Mouse (Mus musculus) hindbrain, postnatal 0 days (tissue): Measurements from ENCODE around the gene Gnpnat1. TPM values are rescaled to one million over a fixed set of nuclear protein-coding genes. Genes with fewer than 3 reads are reported as not detected.
"Not testable (repeated sequence)": the region's sequence is repeated elsewhere in the genome, so short reads cannot be mapped to it uniquely, and the experiment has no call there.

Experiments
- ATAC-seq: fragments of 200-750 bp; cut with Nextera tagmentation; 2 replicates; pipeline ENCODE4 v1.8.0; 2017; ENCODE audit warnings: mild to moderate bottlenecking, moderate TSS enrichment, moderate library complexity
- DNase-seq: peaks from one replicate; pipeline ENCODE4 v3.0.0-alpha.2; 2015; ENCODE audit warnings: low spot score
- H3K27ac ChIP-seq: fragments of 300-500 bp; sonication (generic); 2 replicates; pipeline ENCODE4 v1.5.1; 2014; ENCODE audit warnings: mild to moderate bottlenecking
- H3K27me3 ChIP-seq: fragments of 300-500 bp; sonication (generic); 2 replicates; pipeline ENCODE4 v1.6.1; 2014; ENCODE audit warnings: low read length, mixed read lengths; ENCODE audit not compliant: insufficient read depth
- H3K36me3 ChIP-seq: fragments of 300-500 bp; sonication (generic); 2 replicates; pipeline ENCODE4 v1.6.1; 2014; ENCODE audit warnings: low read length, mixed read lengths; ENCODE audit not compliant: insufficient read depth
- H3K4me1 ChIP-seq: fragments of 300-500 bp; sonication (generic); 2 replicates; pipeline ENCODE4 v1.6.1; 2014; ENCODE audit warnings: antibody characterized with exemption, low read length, mixed read lengths; ENCODE audit not compliant: insufficient read depth
- H3K4me2 ChIP-seq: fragments of 300-500 bp; sonication (generic); 2 replicates; pipeline ENCODE4 v1.6.1; 2014; ENCODE audit warnings: low read depth, mild to moderate bottlenecking, low read length, moderate library complexity, mixed read lengths
- H3K4me3 ChIP-seq: fragments of 300-500 bp; sonication (generic); 2 replicates; pipeline ENCODE4 v1.5.1; 2014; ENCODE audit warnings: low read length
- H3K9ac ChIP-seq: fragments of 300-500 bp; sonication (generic); replicated peaks from 2 replicates; pipeline ENCODE4 v1.6.1; 2014; ENCODE audit warnings: mild to moderate bottlenecking, low read length, moderate library complexity, mixed read lengths
- H3K9me3 ChIP-seq: fragments of 300-500 bp; sonication (generic); 2 replicates; pipeline ENCODE4 v1.6.1; 2016; ENCODE audit warnings: low read length, mixed read lengths
- CTCF ChIP-seq: IDR thresholded peaks from 2 replicates; pipeline ENCODE4 v1.5.1; 2016; ENCODE audit warnings: antibody characterized with exemption, control low read depth, low read depth
- WGBS: fragments of 180-500 bp; shearing (Covaris S2); extraction: QIAGEN DNeasy Blood & Tissue Kit; methylation state at CpG from one replicate; pipeline ENCODE4 v1.1.7; 2014; 5-methylcytosine and 5-hydroxymethylcytosine counted together
- polyA plus RNA-seq: library from polyadenylated mRNA; unstranded; fragments of >200 nt; fragmentation: Nextera tagmentation; extraction: Ambion mirVana; gene quantifications from 2 replicates; pipeline ENCODE4 v1.2.1, GENCODE M21; 2015
- total RNA-seq: library from RNA; depleted of rRNA; stranded (reverse); fragments of >200 nt; gene quantifications from 2 replicates; pipeline ENCODE4 v1.2.3, GENCODE M21; 2014; rRNA removed

The Gnpnat1 gene
- total RNA-seq (12.7 and 13.9 TPM in 2 replicates), polyA plus RNA-seq (21.1 and 21.5 TPM in 2 replicates)

GRCm38 (mm10) chr14:45404813-45405212 lies at the start of gene Gnpnat1:
Gene Gnpnat1 (minus strand): TSS chr14:45404913.
- not testable (repeated sequence) for H3K4me2 ChIP-seq, H3K27me3 ChIP-seq, ATAC-seq, H3K27ac ChIP-seq, H3K9me3 ChIP-seq, DNase-seq, H3K36me3 ChIP-seq, H3K4me3 ChIP-seq, H3K9ac ChIP-seq, H3K4me1 ChIP-seq
- 84% methylated on average over 2 of the region's 3 CpGs for WGBS

GRCm38 (mm10) chr14:45453538-45454233 lies 49.0 kb upstream of the Gnpnat1 start:
- Histone ChIP-seq H3K9ac (no peak overlapping the region), H3K4me3 (no peak overlapping the region), H3K27ac (peak overlapping the region; percentile 20; the same call in 1 of the 2 replicates), H3K4me1 (peaks cover 7% of the 10 kb centered on the region; the same call in 1 of the 2 replicates), H3K27me3 (no peaks in the 10 kb centered on the region), H3K36me3 (peaks cover 4% of the 10 kb centered on the region; the same call in 1 of the 2 replicates), H3K4me2 (no peak overlapping the region), H3K9me3 (no peaks in the 10 kb centered on the region)
- TF ChIP-seq CTCF = no peak
- no peak for DNase-seq
- 76% methylated on average over 5 of the region's 5 CpGs for WGBS
- ATAC-seq = no peak; the same call in 1 of the 2 replicates

- H3K4me2 ChIP-seq = no peak overlapping the region
- peaks cover 7% of the 10 kb centered on the region; the same call in 1 of the 2 replicates for H3K4me1 ChIP-seq
- DNase-seq (no peak), ATAC-seq (no peak)
- no peaks in the 10 kb centered on the region for H3K27me3 ChIP-seq
- H3K36me3 ChIP-seq = no peaks in the 10 kb centered on the region
- no peak overlapping the region for H3K4me3 ChIP-seq
- WGBS = 33% methylated on average over 11 of the region's 11 CpGs
- H3K27ac ChIP-seq = 0 out of 2 replicates have a peak overlapping the region, but pooled peaks have one; percentile 20
- no peak for TF ChIP-seq CTCF
- no peaks in the 10 kb centered on the region for H3K9me3 ChIP-seq
- no peak overlapping the region for H3K9ac ChIP-seq
These were observed 48.3 kb upstream of the Gnpnat1 start for GRCm38 (mm10) chr14:45452861-45453512.

- no peak for DNase-seq
These were observed 47.4 kb upstream of the Gnpnat1 start for GRCm38 (mm10) chr14:45452148-45452547.

GRCm38 (mm10) chr14:45451090-45451489 lies 46.4 kb upstream of the Gnpnat1 start:
- H3K27me3 ChIP-seq = no peaks in the 10 kb centered on the region
- no peak overlapping the region for H3K4me3 ChIP-seq
- ATAC-seq = no peak
- no peaks in the 10 kb centered on the region for H3K9me3 ChIP-seq
- no peak for TF ChIP-seq CTCF
- WGBS = 45% methylated on average over 2 of the region's 2 CpGs
- no peak overlapping the region for H3K4me2 ChIP-seq
- H3K27ac ChIP-seq = no peak overlapping the region
- H3K9ac ChIP-seq = no peak overlapping the region
- no peaks in the 10 kb centered on the region for H3K36me3 ChIP-seq
- DNase-seq = no peak
- peaks cover 3% of the 10 kb centered on the region; the same call in 1 of the 2 replicates for H3K4me1 ChIP-seq

More at GRCm38 (mm10) chr14:45452148-45452547, 47.4 kb upstream of the Gnpnat1 start:
- no peak overlapping the region for H3K4me2 ChIP-seq
- no peak overlapping the region for H3K27ac ChIP-seq
- H3K4me3 ChIP-seq = no peak overlapping the region
- no peak for TF ChIP-seq CTCF
- peaks cover 7% of the 10 kb centered on the region; the same call in 1 of the 2 replicates for H3K4me1 ChIP-seq
- no peak overlapping the region for H3K9ac ChIP-seq
- no peaks in the 10 kb centered on the region for H3K36me3 ChIP-seq
- H3K27me3 ChIP-seq = no peaks in the 10 kb centered on the region
- no peaks in the 10 kb centered on the region for H3K9me3 ChIP-seq
- 55% methylated on average over 4 of the region's 4 CpGs for WGBS
- no peak for ATAC-seq

GRCm38 (mm10) chr14:45446777-45447176 lies 42.1 kb upstream of the Gnpnat1 start:
- H3K4me3 ChIP-seq = no peak overlapping the region
- H3K4me1 ChIP-seq = no peaks in the 10 kb centered on the region
- no peak overlapping the region for H3K9ac ChIP-seq
- no peaks in the 10 kb centered on the region for H3K27me3 ChIP-seq
- 51% methylated on average over 3 of the region's 3 CpGs for WGBS
- DNase-seq (no peak), ATAC-seq (no peak)
- H3K4me2 ChIP-seq = no peak overlapping the region
- no peak overlapping the region for H3K27ac ChIP-seq
- no peak for TF ChIP-seq CTCF
- H3K9me3 ChIP-seq = no peaks in the 10 kb centered on the region
- H3K36me3 ChIP-seq = no peaks in the 10 kb centered on the region

- TF ChIP-seq CTCF = no peak
- Histone ChIP-seq H3K4me3 (no peak overlapping the region), H3K4me2 (no peak overlapping the region), H3K27me3 (no peaks in the 10 kb centered on the region), H3K9me3 (no peaks in the 10 kb centered on the region), H3K27ac (no peak overlapping the region), H3K4me1 (no peaks in the 10 kb centered on the region), H3K36me3 (no peaks in the 10 kb centered on the region), H3K9ac (no peak overlapping the region)
- DNase-seq = no peak
- no peak for ATAC-seq
- WGBS = 68% methylated on average over 12 of the region's 12 CpGs
These were observed 40.7 kb upstream of the Gnpnat1 start for GRCm38 (mm10) chr14:45445445-45445844.
